Mouse (Mus musculus) neural tube, embryonic 11.5 days (tissue): ENCODE results near the gene Yrdc. TPM values are rescaled to one million over a fixed set of nuclear protein-coding genes. Genes with fewer than 3 reads are reported as not detected.

Source experiments
- ATAC-seq: fragments of 200-750 bp; cut with Nextera tagmentation; 2 replicates; pipeline ENCODE4 v1.8.0; 2017; ENCODE audit warnings: moderate number of reproducible peaks, mild to moderate bottlenecking, moderate TSS enrichment, moderate library complexity; ENCODE audit not compliant: insufficient read depth, low FRiP score, low TSS enrichment
- DNase-seq: peaks from one replicate; pipeline ENCODE4 v3.0.0-alpha.2; 2015; ENCODE audit warnings: low spot score
- H3K27ac ChIP-seq: fragments of 300-500 bp; sonication (generic); 2 replicates; pipeline ENCODE4 v1.5.1; 2014; ENCODE audit warnings: low read depth, mild to moderate bottlenecking, low read length
- H3K27me3 ChIP-seq: fragments of 300-500 bp; sonication (generic); 2 replicates; pipeline ENCODE4 v1.6.1; 2014; ENCODE audit warnings: mild to moderate bottlenecking, low read length, mixed read lengths; ENCODE audit not compliant: control insufficient read depth, insufficient read depth
- H3K36me3 ChIP-seq: fragments of 300-500 bp; sonication (generic); 2 replicates; pipeline ENCODE4 v1.6.1; 2014; ENCODE audit warnings: mild to moderate bottlenecking, low read length, moderate library complexity, mixed read lengths; ENCODE audit not compliant: control insufficient read depth, insufficient read depth
- H3K4me1 ChIP-seq: fragments of 300-500 bp; sonication (generic); 2 replicates; pipeline ENCODE4 v1.6.1; 2014; ENCODE audit warnings: low read length, mixed read lengths; ENCODE audit not compliant: control insufficient read depth, insufficient read depth
- H3K4me2 ChIP-seq: fragments of 300-500 bp; sonication (generic); 2 replicates; pipeline ENCODE4 v1.6.1; 2014; ENCODE audit warnings: low read depth, mild to moderate bottlenecking, moderate library complexity
- H3K4me3 ChIP-seq: fragments of 300-500 bp; sonication (generic); 2 replicates; pipeline ENCODE4 v1.5.1; 2014; ENCODE audit warnings: low read depth, low read length
- H3K9ac ChIP-seq: fragments of 300-500 bp; sonication (generic); 2 replicates; pipeline ENCODE4 v1.6.1; 2014; ENCODE audit warnings: mild to moderate bottlenecking, low read length
- H3K9me3 ChIP-seq: fragments of 300-500 bp; sonication (generic); 2 replicates; pipeline ENCODE4 v1.6.1; 2016; ENCODE audit warnings: low read length; ENCODE audit not compliant: control insufficient read depth
- WGBS: fragments of 180-500 bp; shearing (Covaris S2); extraction: QIAGEN DNeasy Blood & Tissue Kit; methylation state at CpG from one replicate; pipeline ENCODE4 v1.1.7; 2014; 5-methylcytosine and 5-hydroxymethylcytosine counted together
- polyA plus RNA-seq: library from polyadenylated mRNA; unstranded; fragments of >200 nt; fragmentation: Nextera tagmentation; extraction: Ambion mirVana; gene quantifications from 2 replicates; pipeline ENCODE4 v1.2.1, GENCODE M21; 2014

Gene Yrdc
- polyA plus RNA-seq, 1 experiment from 2014 or later = 50.8 TPM

DNA sequence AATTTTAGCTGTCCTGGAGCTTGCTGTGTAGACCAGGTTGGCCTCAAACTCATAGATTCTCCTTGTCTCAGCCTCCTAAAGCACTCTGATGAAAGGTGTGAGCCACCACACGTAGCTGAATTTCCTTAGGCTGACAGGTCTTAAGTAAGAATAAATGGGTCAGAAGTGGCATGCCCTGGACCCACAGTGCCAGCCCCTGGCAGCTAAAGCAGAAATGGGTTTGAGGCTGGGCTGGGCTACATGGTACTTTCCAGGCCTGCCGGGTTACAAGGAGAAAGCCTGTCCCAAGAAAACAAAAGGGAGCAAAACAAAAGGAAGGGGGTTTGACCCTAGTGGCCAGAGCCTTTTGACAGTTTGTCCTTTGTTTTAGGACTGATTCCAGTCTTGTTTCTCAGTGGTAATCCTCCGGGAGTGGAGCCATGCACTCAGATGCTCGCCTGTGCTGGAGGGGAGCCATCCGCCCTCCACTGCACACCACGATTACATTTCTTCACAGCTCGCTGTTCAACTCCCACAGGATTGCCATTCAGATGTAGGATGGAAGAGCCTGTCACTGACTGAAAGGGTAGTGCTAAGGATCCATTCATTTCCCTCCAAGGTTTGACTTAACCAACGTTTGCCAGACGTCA, 39.0 kb upstream of the Yrdc start:
- no peak overlapping the region for H3K27ac ChIP-seq
- ATAC-seq = no peak
- no peaks in the 10 kb centered on the region; the same call in 1 of the 2 replicates for H3K4me1 ChIP-seq
- H3K9me3 ChIP-seq = no peaks in the 10 kb centered on the region
- no peak overlapping the region for H3K9ac ChIP-seq
- no peaks in the 10 kb centered on the region for H3K27me3 ChIP-seq
- DNase-seq = no peak
- no peaks in the 10 kb centered on the region for H3K36me3 ChIP-seq
- no peak overlapping the region for H3K4me3 ChIP-seq
- H3K4me2 ChIP-seq = no peak overlapping the region
- WGBS = 35% methylated on average over 9 of the region's 9 CpGs

DNA sequence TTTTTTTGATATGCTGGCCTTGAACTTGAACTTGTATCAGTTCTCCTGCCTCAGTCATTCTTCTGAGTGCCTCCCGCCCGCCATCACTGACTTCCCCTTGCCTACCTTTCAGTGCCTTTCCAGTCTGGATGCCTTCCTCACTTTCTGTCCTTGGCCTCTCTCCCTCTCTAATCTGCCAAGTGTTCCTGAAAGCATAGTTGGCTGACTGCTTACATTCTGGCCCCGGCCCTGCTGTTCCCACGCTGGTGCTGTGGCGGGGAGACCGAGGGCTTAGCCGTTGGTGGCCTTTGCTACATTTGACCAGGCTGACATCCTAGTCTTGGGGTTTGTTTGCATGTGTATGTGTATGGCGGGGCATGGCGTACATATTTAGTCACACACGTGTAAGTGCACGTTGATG, 34.6 kb upstream of the Yrdc start:
- DNase-seq (no peak), ATAC-seq (no peak)
- no peaks in the 10 kb centered on the region for H3K9me3 ChIP-seq
- H3K9ac ChIP-seq = no peak overlapping the region
- no peaks in the 10 kb centered on the region; the same call in 1 of the 2 replicates for H3K4me1 ChIP-seq
- no peak overlapping the region for H3K4me3 ChIP-seq
- no peak overlapping the region for H3K27ac ChIP-seq
- 96% methylated on average over 11 of the region's 11 CpGs for WGBS
- H3K27me3 ChIP-seq = no peaks in the 10 kb centered on the region
- no peak overlapping the region for H3K4me2 ChIP-seq
- H3K36me3 ChIP-seq = no peaks in the 10 kb centered on the region; the same call in 1 of the 2 replicates

DNA sequence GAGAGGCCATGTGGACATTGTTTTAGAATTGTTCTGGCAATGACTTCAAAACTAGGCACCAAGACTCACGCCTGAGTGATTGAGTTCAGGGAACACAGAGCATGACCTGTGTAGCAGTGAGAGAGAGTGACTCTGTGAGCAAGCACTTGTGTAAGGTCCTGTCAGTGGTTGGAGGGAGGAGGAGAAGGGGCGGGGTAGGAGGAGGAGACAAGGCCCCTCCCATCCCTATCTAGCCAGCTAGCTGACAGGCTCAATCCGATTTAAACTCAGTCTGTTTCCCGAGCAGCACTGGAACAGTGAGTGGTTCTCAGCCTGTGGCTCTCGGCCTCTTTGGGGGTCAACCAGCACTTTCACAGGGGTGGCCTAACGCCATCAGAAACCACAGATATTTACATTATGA, 32.7 kb upstream of the Yrdc start:
- Histone ChIP-seq H3K4me2 (no peak overlapping the region), H3K4me1 (no peaks in the 10 kb centered on the region), H3K4me3 (no peak overlapping the region), H3K27ac (no peak overlapping the region), H3K27me3 (no peaks in the 10 kb centered on the region), H3K36me3 (peaks cover 3% of the 10 kb centered on the region), H3K9ac (no peak overlapping the region), H3K9me3 (no peaks in the 10 kb centered on the region)
- ATAC-seq (no peak), DNase-seq (no peak)
- 27% methylated on average over 6 of the region's 6 CpGs for WGBS

DNA sequence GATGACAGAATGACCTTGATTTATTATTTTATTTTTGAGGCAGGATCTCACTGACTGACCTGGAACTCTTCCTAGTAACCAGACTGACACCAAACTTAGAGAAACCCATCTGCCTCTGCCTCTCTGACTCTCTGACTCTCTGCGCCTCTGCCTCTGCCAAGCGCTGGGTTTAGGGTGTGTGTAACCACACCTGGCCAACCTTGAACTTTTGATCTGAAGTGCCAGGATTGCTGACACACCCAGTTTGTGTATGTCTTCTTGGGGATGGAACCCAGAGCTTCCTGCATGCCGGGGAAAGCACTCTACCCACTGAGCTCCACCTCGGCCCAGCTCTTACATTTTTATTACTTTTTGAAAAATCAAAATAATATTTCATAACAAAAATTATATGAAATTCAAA, 31.6 kb upstream of the Yrdc start:
- ATAC-seq = no peak
- no peak for DNase-seq
- WGBS = 95% methylated on average over 4 of the region's 4 CpGs
- no peaks in the 10 kb centered on the region for H3K27me3 ChIP-seq
- H3K4me1 ChIP-seq = no peaks in the 10 kb centered on the region
- no peak overlapping the region for H3K9ac ChIP-seq
- no peak overlapping the region for H3K4me3 ChIP-seq
- peaks cover 3% of the 10 kb centered on the region for H3K36me3 ChIP-seq
- H3K9me3 ChIP-seq = no peaks in the 10 kb centered on the region
- no peak overlapping the region for H3K27ac ChIP-seq
- no peak overlapping the region for H3K4me2 ChIP-seq

DNA sequence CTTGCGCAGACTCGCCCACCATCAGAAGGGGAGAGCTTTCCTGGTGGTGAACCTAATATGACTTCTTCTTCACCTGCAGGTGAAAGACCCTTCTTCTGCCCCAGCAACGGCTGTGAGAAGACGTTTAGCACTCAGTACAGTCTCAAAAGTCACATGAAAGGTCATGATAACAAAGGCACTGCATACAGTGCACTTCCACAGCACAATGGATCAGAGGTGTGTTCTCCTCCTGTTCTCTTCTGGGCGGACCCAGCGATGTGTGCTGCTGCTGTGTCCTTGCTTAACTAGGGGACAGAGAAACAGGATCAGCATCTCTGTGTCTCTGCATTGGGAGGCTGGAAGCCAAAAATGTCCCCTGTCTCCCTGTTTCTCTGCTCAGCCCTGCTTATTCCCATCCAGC, 25.5 kb upstream of the Yrdc start:
- ATAC-seq (no peak), DNase-seq (no peak)
- H3K4me2 ChIP-seq = no peak overlapping the region
- WGBS = 93% methylated on average over 6 of the region's 6 CpGs
- no peaks in the 10 kb centered on the region for H3K27me3 ChIP-seq
- H3K27ac ChIP-seq = no peak overlapping the region
- H3K36me3 ChIP-seq = peaks cover 8% of the 10 kb centered on the region
- no peaks in the 10 kb centered on the region for H3K9me3 ChIP-seq
- no peak overlapping the region for H3K9ac ChIP-seq
- no peak overlapping the region for H3K4me3 ChIP-seq
- H3K4me1 ChIP-seq = no peaks in the 10 kb centered on the region

DNA sequence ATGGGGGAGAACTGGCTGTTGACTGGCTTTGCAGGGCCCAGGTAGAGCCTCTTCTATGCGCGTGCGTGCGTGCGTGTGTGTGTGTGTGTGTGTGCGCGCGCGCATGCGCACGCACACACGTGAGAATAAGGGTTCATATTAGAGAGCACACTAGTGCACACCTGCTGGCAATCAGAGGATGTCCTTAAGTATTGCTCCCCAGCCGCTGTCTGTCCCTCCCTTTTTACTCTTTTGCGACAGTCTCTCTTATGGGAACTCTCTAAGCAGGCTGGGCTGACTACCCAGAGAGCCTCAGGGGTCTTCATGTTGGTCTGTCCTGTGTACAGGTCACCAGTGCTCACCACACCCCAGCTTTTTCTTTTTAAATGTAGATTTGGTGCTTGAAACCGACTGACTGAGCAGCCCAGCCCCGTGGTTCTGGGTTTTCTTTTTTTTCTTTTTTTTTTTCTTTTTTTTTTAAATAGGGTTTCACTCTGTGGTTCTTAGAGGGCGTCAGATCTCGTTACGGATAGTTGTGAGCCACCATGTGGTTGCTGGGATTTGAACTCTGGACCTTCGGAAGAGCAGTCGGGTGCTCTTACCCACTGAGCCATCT, 25.0 kb upstream of the Yrdc start:
- Histone ChIP-seq H3K9ac (no peak overlapping the region), H3K4me1 (no peaks in the 10 kb centered on the region), H3K36me3 (peaks cover 8% of the 10 kb centered on the region), H3K4me2 (no peak overlapping the region), H3K9me3 (no peaks in the 10 kb centered on the region), H3K4me3 (no peak overlapping the region), H3K27me3 (no peaks in the 10 kb centered on the region), H3K27ac (no peak overlapping the region)
- WGBS = 95% methylated on average over 21 of the region's 21 CpGs
- DNase-seq (no peak), ATAC-seq (no peak)

DNA sequence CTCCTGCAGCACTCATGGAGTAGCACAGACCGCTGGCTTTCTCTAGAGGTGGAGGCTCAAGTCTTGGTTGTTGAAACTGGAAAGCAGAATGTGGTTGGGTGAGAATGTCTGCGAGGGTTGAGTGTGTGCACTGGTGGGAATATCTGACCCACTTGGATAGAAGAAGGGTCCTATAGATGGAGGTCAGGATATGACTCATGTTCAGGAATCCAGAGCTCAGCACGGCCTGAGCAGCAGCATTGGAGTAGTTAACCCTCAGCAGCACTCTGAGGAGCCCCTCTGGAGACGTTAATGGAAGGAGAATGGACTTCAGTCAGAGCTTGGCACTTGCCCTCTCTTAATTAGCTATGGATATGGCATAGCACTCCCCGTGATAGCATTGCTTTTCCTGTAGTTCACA, 20.8 kb upstream of the Yrdc start:
- H3K4me3 ChIP-seq = no peak overlapping the region

DNA sequence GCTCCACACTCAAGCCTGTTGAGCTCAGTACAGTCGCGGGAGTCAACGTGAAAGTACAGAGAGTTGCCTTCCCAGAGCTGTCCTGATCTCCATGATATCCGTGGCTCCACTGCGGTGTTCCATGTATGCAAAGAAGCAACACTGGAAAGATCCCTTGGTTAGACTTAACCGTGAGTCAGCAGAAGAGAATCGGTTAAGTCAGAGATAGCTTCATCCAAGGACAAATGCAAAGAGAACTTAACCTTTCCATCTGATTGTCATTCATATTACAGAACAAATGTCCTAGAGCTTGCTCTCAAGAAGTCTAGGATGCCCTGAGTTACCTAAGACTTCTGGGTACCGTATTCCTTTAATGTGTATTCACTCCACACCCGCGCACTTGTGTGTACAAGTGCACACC, 17.7 kb upstream of the Yrdc start:
- Histone ChIP-seq H3K4me3 (no peak overlapping the region), H3K9ac (no peak overlapping the region), H3K4me1 (no peaks in the 10 kb centered on the region), H3K27ac (no peak overlapping the region), H3K36me3 (peaks cover 4% of the 10 kb centered on the region; the same call in 1 of the 2 replicates), H3K9me3 (no peaks in the 10 kb centered on the region), H3K4me2 (no peak overlapping the region), H3K27me3 (no peaks in the 10 kb centered on the region)
- DNase-seq (no peak), ATAC-seq (no peak)
- 94% methylated on average over 10 of the region's 10 CpGs for WGBS

More for the DNA sequence above, 20.8 kb upstream of the Yrdc start:
- peaks cover 9% of the 10 kb centered on the region for H3K36me3 ChIP-seq
- H3K9me3 ChIP-seq = no peaks in the 10 kb centered on the region
- DNase-seq (no peak), ATAC-seq (no peak)
- no peak overlapping the region for H3K9ac ChIP-seq
- H3K4me2 ChIP-seq = no peak overlapping the region
- H3K27me3 ChIP-seq = no peaks in the 10 kb centered on the region
- H3K27ac ChIP-seq = no peak overlapping the region
- WGBS = 89% methylated on average over 5 of the region's 5 CpGs
- no peaks in the 10 kb centered on the region for H3K4me1 ChIP-seq

DNA sequence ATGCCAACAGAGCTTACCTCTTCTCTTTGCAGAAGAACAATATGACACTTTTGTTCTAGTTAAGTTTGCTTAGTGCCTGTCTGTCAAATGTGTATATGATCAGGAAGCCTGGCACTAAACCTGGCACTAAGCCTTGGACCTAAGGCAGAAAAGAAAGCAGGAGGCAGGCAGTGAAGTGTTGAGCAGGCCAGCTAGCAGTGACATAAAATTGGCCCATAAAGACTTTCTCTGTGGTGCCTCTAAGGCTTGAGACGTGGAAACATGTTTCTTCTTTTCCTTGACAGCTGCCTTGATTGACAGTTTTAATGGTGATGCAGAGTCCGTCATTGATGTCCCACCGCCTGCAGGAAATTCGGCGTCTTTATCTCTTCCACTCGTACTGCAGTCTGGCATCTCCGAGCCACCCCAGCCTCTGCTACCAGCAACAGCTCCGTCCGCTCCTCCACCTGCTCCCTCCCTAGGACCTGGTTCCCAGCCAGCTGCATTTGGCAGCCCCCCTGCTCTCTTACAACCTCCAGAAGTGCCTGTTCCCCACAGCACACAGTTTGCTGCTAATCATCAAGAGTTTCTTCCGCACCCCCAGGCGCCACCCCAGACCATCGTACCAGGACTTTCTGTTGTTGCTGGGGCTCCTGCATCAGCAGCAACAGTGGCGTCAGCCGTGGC, 12.3 kb upstream of the Yrdc start:
- H3K9me3 ChIP-seq = no peaks in the 10 kb centered on the region
- H3K36me3 ChIP-seq = peaks cover 7% of the 10 kb centered on the region
- H3K4me3 ChIP-seq = no peak overlapping the region
- no peak overlapping the region for H3K9ac ChIP-seq
- H3K27ac ChIP-seq = no peak overlapping the region
- no peaks in the 10 kb centered on the region for H3K27me3 ChIP-seq
- H3K4me1 ChIP-seq = no peaks in the 10 kb centered on the region
- no peak for ATAC-seq
- no peak for DNase-seq
- H3K4me2 ChIP-seq = no peak overlapping the region
- WGBS = 91% methylated on average over 14 of the region's 14 CpGs
